Mouse (Mus musculus) heart, adult 2 months (tissue): ENCODE results near the gene Iqca.

Source experiments
- CTCF ChIP-seq: fragments of 200-600 bp; IDR thresholded peaks from 2 replicates; pipeline ENCODE4 v1.8.1; 2022; ENCODE audit warnings: antibody characterized with exemption, mild to moderate bottlenecking, moderate library complexity
- EP300 ChIP-seq: fragments of 200-500 bp; IDR thresholded peaks from 2 replicates; pipeline ENCODE4 v1.6.1; 2011; ENCODE audit warnings: low read depth, low read length, control low read depth; ENCODE audit not compliant: insufficient read depth
- POLR2A ChIP-seq: fragments of 200-500 bp; IDR thresholded peaks from 2 replicates; pipeline ENCODE4 v1.6.1; 2011; ENCODE audit warnings: mild to moderate bottlenecking, low read depth, low read length, control low read depth; ENCODE audit not compliant: insufficient read depth

DNA sequence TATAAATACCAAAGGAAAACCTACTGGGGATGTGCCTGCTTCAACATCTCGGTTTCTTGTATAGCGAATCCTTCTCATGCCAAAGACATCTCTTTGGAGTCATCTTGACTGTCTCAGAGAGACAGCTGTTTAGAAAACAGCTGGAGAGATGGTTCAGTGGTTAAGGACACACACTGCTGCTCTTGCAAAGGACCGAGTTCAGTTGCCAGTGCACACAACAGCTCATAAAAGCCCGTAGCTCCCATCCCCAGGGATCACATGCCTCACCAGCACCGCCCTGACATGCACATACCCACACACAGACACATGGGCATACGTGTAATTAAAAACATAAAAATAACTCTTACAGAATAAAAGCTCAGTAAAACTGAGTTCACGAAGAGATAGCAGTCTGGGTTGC is 10.0 kb upstream of the Iqca start:
- no peak for TF ChIP-seq POLR2A
- no peak for TF ChIP-seq CTCF
- no peak for TF ChIP-seq EP300
